Mouse (Mus musculus): ENCODE data around the gene Ssh1.

Gene Ssh1

GRCm38 (mm10) chr5:113973790-113974189, 19.9 kb downstream of the Ssh1 start:
- in situ Hi-C loops (cut with MboI; ENCODE audit: low pct_unique_long_range_greater_than_20kb in 1 of 2, low sequenced_read_pairs in 2 of 2, unreplicated experiment in 1 of 2) = no loop called here

GRCm38 (mm10) chr5:113972589-113973515, 20.8 kb downstream of the Ssh1 start:
- in situ Hi-C loops (cut with MboI; ENCODE audit: low pct_unique_long_range_greater_than_20kb in 1 of 2, low sequenced_read_pairs in 2 of 2, unreplicated experiment in 1 of 2) = no loop called here

DNA sequence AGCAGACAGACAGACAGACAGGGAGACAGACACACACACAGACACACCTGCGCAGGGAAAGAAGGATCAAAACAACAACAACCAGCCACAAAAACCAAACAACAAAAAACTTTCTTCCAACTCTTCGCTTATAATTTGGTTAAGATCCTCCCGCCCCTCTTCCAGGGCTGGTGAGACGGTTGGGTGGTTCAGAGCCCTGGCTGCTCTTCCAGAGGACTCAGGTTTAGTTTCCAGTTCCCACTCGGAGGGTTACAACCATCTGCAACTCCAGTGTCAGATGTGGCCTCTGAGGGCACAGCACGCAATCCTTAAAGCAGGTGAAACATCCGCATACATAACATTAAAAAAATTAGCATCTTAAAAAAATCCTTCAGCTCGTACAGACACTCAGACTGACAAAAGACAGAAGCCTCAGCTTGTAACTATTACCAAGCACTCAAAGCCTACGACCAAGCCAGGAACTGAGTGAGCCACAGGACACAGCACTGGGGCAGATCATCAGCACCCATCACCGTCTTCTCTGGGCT, 22.2 kb downstream of the Ssh1 start:
- in situ Hi-C loops (cut with MboI; ENCODE audit: low pct_unique_long_range_greater_than_20kb in 1 of 2, low sequenced_read_pairs in 2 of 2, unreplicated experiment in 1 of 2) = no loop called here

- in situ Hi-C loops (cut with MboI; ENCODE audit: low pct_unique_long_range_greater_than_20kb in 1 of 2, low sequenced_read_pairs in 2 of 2, unreplicated experiment in 1 of 2) = no loop called here
Observed at GRCm38 (mm10) chr5:113968371-113968770, 25.3 kb downstream of the Ssh1 start.

GRCm38 (mm10) chr5:113966452-113967150, 27.1 kb downstream of the Ssh1 start:
- in situ Hi-C loops (cut with MboI; ENCODE audit: low pct_unique_long_range_greater_than_20kb in 1 of 2, low sequenced_read_pairs in 2 of 2, unreplicated experiment in 1 of 2) = no loop called here

DNA sequence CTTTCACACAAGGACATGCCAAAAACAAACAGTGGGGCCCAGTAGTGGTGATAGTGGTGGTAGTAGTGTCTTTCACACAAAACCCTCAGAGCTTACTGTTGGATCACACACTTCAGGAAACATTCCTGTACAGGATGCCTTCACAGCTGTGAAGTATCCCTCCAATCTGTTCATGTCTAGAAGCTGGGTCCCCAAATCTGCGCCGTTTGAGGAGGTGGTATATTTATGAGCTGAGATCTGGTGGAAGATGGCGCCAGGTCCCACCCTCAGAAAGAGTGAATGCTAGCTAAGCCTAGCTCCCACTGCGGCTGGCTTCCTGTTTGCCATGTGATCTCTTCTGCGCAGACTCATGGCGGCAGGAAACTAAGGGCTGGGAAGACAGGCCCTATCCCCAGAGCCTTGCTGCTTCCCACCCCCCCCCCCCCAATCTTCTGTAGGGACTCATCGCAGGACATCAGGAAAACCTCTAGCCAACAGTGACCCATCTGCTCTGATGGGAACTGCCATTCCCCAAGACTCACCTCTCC, 28.0 kb downstream of the Ssh1 start:
- in situ Hi-C loops (cut with MboI; ENCODE audit: low pct_unique_long_range_greater_than_20kb in 1 of 2, low sequenced_read_pairs in 2 of 2, unreplicated experiment in 1 of 2) = no loop called here

DNA sequence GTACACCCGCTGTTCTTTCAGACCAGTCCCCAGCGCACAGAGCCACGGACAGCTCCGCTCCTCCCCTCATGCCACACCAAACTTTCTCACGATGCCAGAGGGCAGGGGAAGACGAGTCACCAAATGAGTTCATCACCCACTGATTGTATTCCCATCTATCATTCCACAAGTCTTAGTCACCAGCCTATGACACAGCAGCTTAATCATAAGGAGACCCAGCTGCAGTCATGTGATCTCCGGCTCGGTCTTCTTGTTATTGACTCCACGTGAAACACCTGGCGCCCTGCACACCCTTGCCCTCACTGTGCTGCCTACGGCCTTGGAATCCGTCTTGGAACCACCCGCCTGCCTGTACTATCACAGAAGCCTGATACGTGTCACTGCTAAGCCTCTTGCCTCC, 28.7 kb downstream of the Ssh1 start:
- in situ Hi-C loops (cut with MboI; ENCODE audit: low pct_unique_long_range_greater_than_20kb in 1 of 2, low sequenced_read_pairs in 2 of 2, unreplicated experiment in 1 of 2) = no loop called here

DNA sequence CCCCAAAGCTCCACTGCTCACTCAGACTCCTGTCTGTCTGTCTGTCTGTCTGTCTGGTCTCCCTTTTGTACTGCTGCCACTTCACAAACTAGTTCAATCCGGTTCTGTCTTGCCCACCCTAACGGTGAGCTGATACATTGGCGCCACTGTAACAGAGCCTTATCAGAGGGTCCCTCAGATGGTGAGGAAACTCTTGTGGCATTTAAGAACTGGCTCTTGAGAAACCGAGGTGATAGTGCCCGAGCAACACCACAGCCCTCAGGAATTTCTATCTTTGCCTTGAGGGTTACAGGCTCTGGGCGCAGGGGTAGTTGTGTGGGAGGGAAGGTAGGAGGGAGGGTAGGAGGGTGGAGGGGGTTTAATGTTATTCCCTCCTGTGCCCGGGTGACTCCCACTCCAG, 31.9 kb downstream of the Ssh1 start:
- in situ Hi-C loops (cut with MboI; ENCODE audit: low pct_unique_long_range_greater_than_20kb in 1 of 2, low sequenced_read_pairs in 2 of 2, unreplicated experiment in 1 of 2) = no loop called here

DNA sequence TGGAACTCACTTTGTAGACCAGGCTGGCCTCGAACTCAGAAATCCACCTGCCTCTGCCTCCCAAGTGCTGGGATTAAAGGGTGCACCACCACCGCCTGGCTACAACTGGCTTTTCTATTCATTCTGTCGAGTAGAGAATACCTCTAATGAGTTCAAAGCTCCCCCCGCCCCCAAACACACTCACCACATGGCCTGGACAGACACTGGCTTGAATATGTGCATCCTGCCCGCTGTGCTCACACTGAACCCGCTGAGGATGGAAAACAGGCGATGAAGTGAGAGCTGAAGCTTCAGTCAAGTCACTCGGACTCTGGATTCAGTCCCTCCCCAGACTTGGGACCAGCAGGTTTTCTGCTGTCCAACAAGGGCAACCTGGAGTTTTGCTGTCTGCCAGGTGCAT, 33.3 kb downstream of the Ssh1 start:
- in situ Hi-C loops (cut with MboI; ENCODE audit: low pct_unique_long_range_greater_than_20kb in 1 of 2, low sequenced_read_pairs in 2 of 2, unreplicated experiment in 1 of 2) = no loop called here

DNA sequence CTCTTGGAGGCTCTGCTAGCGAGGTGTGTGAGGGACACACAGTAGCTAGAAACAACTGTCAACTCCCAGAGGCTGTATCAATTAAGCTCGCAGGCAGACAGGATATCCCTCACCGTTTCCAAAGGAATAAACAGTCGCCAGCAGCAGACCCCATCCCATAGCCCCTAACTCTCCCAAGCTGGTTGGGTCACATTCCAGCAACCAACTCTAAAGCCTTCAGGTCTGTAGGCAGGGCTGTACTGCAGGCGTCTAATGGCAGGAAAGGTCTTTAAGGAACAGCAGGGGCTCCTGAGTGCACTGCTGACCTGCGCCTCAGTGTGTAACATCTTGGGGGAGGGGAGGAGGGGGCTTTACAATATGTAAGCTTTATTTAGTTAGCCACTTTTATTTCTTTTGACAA, 34.7 kb downstream of the Ssh1 start:
- in situ Hi-C loops (cut with MboI; ENCODE audit: low pct_unique_long_range_greater_than_20kb in 1 of 2, low sequenced_read_pairs in 2 of 2, unreplicated experiment in 1 of 2) = loop anchor here in 1 of 2 experiments (10.0 kb wide), 1 partner anchor 86 kb away; no protein-coding TSS in a partner anchor

DNA sequence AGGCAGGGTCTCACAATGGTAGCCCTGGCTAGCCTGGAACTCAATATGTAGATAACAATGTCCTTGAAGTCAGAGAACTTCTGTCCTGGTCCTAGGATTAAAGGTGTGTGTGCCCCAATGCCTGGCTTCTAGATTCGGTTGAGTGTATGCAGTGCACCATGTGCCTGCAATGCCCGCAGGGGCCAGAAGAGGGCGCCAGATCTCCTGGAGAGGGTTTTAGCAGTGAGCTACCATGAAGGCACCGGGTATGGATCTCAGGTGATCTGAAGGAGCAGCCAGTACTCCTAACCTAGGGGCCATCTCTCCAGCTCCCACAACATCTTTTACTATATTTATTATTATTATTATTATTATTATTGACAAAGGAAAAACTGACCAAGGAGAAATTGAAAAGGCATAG, 37.2 kb downstream of the Ssh1 start:
- in situ Hi-C loops (cut with MboI; ENCODE audit: low pct_unique_long_range_greater_than_20kb in 1 of 2, low sequenced_read_pairs in 2 of 2, unreplicated experiment in 1 of 2) = loop anchor here in 1 of 2 experiments (10.0 kb wide), 1 partner anchor 88 kb away; no protein-coding TSS in a partner anchor

DNA sequence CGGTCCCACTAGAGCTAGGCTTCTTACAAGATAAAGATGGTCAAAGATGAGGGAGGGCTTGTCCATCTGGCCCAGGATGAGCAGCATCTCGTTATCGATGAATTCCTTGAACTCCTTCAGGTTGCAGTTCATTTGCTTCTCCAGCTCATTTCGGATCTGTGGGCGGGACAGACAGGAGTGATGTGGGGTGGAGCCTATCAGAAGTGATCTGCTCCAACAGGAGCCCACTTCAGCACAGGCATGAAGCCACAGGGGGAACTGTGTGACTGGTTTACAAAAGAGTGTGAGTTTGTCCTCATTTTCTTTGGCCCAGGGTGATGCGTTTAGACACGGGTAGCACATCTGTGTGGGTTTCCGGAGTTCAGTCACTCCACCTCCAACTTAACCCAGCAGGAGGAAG, 38.0 kb downstream of the Ssh1 start:
- in situ Hi-C loops (cut with MboI; ENCODE audit: low pct_unique_long_range_greater_than_20kb in 1 of 2, low sequenced_read_pairs in 2 of 2, unreplicated experiment in 1 of 2) = loop anchor here in 1 of 2 experiments (10.0 kb wide), 1 partner anchor 89 kb away; no protein-coding TSS in a partner anchor

- in situ Hi-C loops (cut with MboI; ENCODE audit: low pct_unique_long_range_greater_than_20kb in 1 of 2, low sequenced_read_pairs in 2 of 2, unreplicated experiment in 1 of 2) = loop anchor here in 1 of 2 experiments (10.0 kb wide), 1 partner anchor 90 kb away; no protein-coding TSS in a partner anchor
Observed at GRCm38 (mm10) chr5:113955281-113955680, 38.4 kb downstream of the Ssh1 start.

DNA sequence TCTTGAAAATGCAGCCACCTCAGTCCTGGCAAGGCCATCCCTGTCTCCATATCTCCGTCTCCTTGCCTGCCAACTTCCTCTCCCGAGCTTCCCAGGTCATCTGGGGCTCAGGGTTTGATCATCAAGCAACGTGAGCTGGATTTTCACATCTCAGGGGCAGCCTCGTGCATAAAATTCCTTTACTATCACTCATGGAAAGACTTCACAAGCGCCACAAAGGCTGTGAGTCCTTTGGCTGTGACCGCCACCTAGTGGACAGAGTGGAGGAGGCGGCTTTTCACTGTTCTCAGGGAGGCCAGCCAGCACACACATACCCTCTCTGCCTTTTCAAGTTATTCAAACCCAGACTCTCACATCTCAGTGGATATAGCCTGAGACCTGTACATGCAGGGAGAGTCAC, 39.3 kb downstream of the Ssh1 start:
- in situ Hi-C loops (cut with MboI; ENCODE audit: low pct_unique_long_range_greater_than_20kb in 1 of 2, low sequenced_read_pairs in 2 of 2, unreplicated experiment in 1 of 2) = loop anchor here in 1 of 2 experiments (10.0 kb wide), 1 partner anchor 90 kb away; no protein-coding TSS in a partner anchor

DNA sequence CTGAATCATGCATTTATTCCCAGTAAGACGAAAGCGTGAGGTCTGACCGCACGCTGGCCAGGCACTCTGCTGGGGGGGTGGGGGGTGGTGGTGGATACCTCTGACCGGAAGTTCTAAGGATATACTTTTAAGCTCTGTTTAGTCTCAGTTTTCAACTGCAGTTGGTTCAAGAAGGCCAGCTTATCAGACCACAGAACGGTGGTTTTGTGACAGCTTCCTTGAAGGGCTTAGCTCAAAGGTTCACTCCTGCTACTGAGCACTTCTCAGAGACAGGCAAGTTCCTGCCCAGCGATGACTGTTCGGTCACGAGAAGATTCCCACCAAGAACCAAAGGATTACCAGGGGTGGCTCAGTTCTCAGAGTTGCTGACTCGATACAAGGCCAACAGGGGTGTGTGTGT, 41.2 kb downstream of the Ssh1 start:
- in situ Hi-C loops (cut with MboI; ENCODE audit: low pct_unique_long_range_greater_than_20kb in 1 of 2, low sequenced_read_pairs in 2 of 2, unreplicated experiment in 1 of 2) = loop anchor here in 1 of 2 experiments (10.0 kb wide), 1 partner anchor 92 kb away; no protein-coding TSS in a partner anchor

GRCm38 (mm10) chr5:113951693-113952071, 42.0 kb downstream of the Ssh1 start:
- in situ Hi-C loops (cut with MboI; ENCODE audit: low pct_unique_long_range_greater_than_20kb in 1 of 2, low sequenced_read_pairs in 2 of 2, unreplicated experiment in 1 of 2) = loop anchor here in 1 of 2 experiments (10.0 kb wide), 1 partner anchor 93 kb away; no protein-coding TSS in a partner anchor

- in situ Hi-C loops (cut with MboI; ENCODE audit: low pct_unique_long_range_greater_than_20kb in 1 of 2, low sequenced_read_pairs in 2 of 2, unreplicated experiment in 1 of 2) = loop anchor here in 1 of 2 experiments (10.0 kb wide), 1 partner anchor 94 kb away; no protein-coding TSS in a partner anchor
Observed at GRCm38 (mm10) chr5:113950786-113951692, 42.7 kb downstream of the Ssh1 start.

- in situ Hi-C loops (cut with MboI; ENCODE audit: low pct_unique_long_range_greater_than_20kb in 1 of 2, low sequenced_read_pairs in 2 of 2, unreplicated experiment in 1 of 2) = loop anchor here in 1 of 2 experiments (10.0 kb wide), 1 partner anchor 95 kb away; no protein-coding TSS in a partner anchor
Observed at GRCm38 (mm10) chr5:113950133-113950532, 43.6 kb downstream of the Ssh1 start.
